Mouse (Mus musculus): ENCODE data around the gene Pla2g1b.

Gene Pla2g1b

GRCm38 (mm10) chr5:115523971-115524370, 57.9 kb downstream of the Pla2g1b start:
- no peak for DNase-seq (ENCODE audit: low spot score)
